Mouse (Mus musculus): Measurements from ENCODE around the gene Rbm42.

DNA sequence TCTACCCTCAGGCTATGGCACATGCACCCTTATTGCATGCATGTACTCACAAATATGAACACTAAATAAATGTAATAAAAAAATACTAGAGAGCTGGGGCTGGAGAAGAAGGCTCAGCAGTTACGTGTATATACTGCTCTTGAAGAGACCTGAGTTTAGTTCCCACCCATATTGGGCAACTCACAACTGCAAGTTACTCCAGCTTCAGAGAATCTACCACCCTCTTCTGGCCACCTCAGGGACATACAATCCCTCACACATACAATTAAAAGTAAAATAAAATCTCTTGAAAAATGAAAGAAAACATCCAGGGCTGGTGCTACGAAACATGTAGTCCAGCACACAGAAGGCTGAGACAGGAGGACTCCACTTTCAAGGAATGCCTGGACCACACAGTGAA, 35.7 kb downstream of the Rbm42 start:
- TF ChIP-seq GATA1 (IDR thresholded peaks at IDR 0.05; ENCODE audit: low read length): no peak
- no peak for TF ChIP-seq TAL1 (IDR thresholded peaks at IDR 0.05; ENCODE audit: low read length)
